Mouse (Mus musculus): ENCODE results near the gene Capza2.

DNA sequence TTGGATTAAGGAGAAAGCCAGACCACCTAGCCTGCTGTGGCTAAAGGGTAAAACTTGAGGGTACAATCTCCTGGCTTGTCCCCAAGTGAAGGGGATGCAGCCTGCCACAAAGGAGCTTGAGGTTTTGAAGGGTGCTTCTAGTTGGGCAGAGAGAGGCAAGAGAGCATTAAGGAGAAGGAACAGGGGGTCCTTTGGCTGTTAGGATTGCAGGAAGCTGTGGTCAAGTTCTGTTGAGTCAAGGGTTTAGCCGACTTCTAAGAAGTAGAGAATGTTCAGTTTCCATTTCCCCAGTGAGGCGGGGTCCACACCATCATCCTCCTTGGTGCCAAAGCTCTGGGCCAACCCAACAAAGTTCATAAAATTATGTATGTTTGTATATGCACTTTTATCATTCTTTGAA is 19.0 kb downstream of the Capza2 start:
- TF ChIP-seq POLR2A (IDR thresholded peaks at IDR 0.05; ENCODE audit: insufficient read depth, low read depth, low read length) (no peak), CTCF (IDR thresholded peaks at IDR 0.05) (no peak), EP300 (IDR thresholded peaks at IDR 0.05; ENCODE audit: insufficient read depth, low read depth, low read length) (no peak)
